Mouse (Mus musculus): ENCODE measurements around the gene Olfr1186.
"Not testable (repeated sequence)": the region's sequence is repeated elsewhere in the genome, so short reads cannot be mapped to it uniquely, and the experiment has no call there.

Olfr1186 gene

DNA sequence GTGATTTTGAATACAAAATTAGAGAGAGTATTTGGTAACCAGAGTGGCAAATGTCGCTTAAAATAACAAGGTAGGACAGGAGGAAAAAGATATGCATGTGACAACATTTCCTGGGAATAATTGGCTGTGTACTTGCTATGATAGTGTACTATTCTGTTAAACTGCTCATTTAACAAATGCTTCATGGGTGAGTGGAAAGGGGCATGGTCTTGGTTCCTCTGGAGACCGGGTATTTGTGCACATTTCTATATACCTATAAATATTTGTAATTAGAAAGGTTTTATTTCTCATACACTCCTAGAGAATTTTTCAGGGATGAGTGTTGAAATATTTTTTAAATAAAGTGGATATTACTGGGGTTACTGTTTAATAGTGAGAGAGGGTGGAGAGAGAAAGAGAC, at the start of gene Olfr1186:
Gene Olfr1186, plus strand, starts transcription at position 301 of the 400 bp plus-strand sequence.
- DNase-seq, result no peak

DNA sequence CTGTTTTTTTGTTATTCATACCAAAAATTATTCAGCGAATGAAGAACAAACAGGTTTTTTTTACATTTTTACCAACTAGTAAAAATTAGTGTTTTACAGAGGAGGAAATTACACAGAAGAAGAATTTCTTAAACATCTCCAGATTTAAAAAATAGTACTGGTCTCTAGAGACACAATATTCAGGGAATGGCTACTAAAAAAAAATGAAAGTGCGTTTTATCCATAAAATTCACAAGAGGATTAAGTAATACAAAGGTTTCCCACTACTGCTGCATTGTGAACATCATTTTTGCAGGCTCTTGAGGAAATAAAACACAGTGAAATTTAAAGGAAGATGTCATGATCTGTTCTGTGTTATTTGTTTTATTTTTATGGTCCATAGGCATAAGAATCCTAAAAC, 35.1 kb upstream of the Olfr1186 start, which contains the start of gene Olfr1184:
Gene Olfr1184, plus strand, starts transcription at position 301 of the 400 bp plus-strand sequence.
- DNase-seq, result no peak

DNA sequence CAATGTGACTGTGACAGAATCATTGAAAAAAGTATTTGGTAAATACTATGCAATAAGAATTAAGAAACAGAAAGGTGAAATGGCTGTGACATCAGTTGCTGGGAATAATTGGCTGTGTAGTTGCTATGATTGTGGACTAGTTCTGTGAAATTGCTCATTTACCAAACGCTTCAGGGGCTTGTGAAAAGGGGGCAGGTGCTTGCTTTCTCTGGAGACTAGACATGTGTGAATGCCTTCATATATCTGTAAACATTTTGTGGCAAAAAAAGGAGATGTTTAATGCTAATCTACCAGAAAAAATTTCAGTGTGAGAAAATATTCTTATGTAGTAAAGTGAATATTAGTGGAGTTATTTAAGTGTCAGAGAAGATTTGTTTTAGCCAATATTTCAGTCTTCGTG, 25.3 kb upstream of the Olfr1186 start, which contains the start of gene Olfr1185-ps1:
Gene Olfr1185-ps1, plus strand, starts transcription at position 301 of the 400 bp plus-strand sequence.
- no peak for DNase-seq

DNA sequence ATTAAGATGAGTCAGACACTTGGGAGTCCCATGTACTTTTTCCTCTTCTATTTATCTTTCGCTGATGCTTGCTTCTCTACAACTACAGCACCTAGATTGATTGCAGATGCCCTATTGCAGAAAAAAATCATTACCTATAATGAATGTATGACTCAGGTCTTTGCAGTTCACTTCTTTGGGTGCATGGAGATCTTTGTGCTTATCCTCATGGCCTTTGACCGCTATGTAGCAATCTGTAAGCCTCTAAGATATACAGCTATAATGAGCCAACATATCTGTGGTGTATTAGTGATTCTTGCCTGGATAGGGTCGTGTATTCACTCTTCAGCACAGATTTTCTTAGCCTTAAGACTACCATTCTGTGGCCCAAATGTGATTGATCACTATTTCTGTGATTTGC, 7.4 kb downstream of the Olfr1186 start:
- no peak for DNase-seq

DNA sequence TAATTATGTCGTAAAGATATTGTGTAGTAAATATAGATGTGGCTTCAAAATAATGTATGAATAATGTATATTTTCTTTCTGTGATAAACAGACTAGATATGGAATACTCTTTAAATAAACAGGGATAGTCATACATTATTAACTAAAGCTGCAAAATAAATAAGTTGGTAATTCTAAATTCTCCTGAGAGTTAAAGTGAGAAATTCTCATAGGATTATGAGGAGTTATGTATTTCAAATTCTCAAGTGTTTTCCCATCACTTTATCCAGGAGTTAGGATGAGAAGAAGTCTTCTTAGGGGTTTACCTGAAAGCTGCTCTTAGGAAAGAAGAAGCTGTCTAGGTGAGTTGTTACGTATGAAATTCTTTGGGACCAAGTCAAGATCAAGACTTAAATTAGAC, 38.3 kb downstream of the Olfr1186 start, which contains the start of gene Olfr1188:
Gene Olfr1188, plus strand, starts transcription at position 301 of the 400 bp plus-strand sequence.
- no peak for DNase-seq

DNA sequence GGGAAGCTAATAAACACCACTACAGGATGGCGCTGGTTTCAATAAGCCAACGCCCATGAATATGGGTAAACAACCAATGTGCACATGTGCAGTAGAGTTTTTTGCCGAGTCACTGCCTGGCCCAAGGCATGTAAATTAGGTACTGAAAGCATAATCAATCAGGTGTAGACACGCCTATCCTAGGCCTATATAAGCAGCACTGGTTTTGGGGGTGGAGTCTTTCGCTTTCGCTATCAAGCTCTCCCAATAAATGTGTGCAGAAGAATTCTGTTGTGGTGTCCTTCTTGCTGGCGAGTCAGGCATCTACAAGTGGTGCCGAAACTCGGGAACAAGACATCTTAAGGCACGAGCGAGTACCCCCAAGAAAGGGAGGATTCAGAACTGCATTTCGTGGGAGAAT, 54.3 kb downstream of the Olfr1186 start:
- not testable (repeated sequence) for DNase-seq
